Mouse (Mus musculus): Measurements from ENCODE around the gene Hesx1.

- no peak for TF ChIP-seq CTCF (IDR thresholded peaks at IDR 0.05; ENCODE audit: borderline replicate concordance, insufficient read depth, low read length)
- no peak for TF ChIP-seq POLR2A (IDR thresholded peaks at IDR 0.05; ENCODE audit: low read depth, low read length)
These were observed 789 bp upstream of the Hesx1 start for GRCm38 (mm10) chr14:26993427-26993826.

All from embryonic fibroblast, embryonic 13.5 days (primary cell).